Mouse (Mus musculus) kidney, embryonic 16.5 days (tissue): Measurements from ENCODE around the gene Mical1. TPM values are rescaled to one million over a fixed set of nuclear protein-coding genes. Genes with fewer than 3 reads are reported as not detected.

Experiments used
- ATAC-seq: fragments of 200-750 bp; cut with Nextera tagmentation; 2 replicates; pipeline ENCODE4 v1.8.0; 2017; ENCODE audit warnings: moderate TSS enrichment; ENCODE audit not compliant: low FRiP score, low TSS enrichment
- H3K27ac ChIP-seq: fragments of 300-500 bp; sonication (generic); 2 replicates; pipeline ENCODE4 v1.5.1; 2014; ENCODE audit warnings: low read length
- H3K27me3 ChIP-seq: fragments of 300-500 bp; sonication (generic); 2 replicates; pipeline ENCODE4 v1.6.1; 2014; ENCODE audit warnings: low read length, control low read depth, mixed read lengths; ENCODE audit not compliant: insufficient read depth
- H3K36me3 ChIP-seq: fragments of 300-500 bp; sonication (generic); 2 replicates; pipeline ENCODE4 v1.6.1; 2014; ENCODE audit warnings: low read length, control low read depth, mixed read lengths; ENCODE audit not compliant: insufficient read depth
- H3K4me1 ChIP-seq: fragments of 300-500 bp; sonication (generic); 2 replicates; pipeline ENCODE4 v1.6.1; 2014; ENCODE audit warnings: low read length, control low read depth, mixed read lengths; ENCODE audit not compliant: insufficient read depth
- H3K4me2 ChIP-seq: fragments of 300-500 bp; sonication (generic); replicated peaks from 2 replicates; pipeline ENCODE4 v1.6.1; 2014; ENCODE audit warnings: low read depth, low read length
- H3K4me3 ChIP-seq: fragments of 300-500 bp; sonication (generic); 2 replicates; pipeline ENCODE4 v1.5.1; 2014; ENCODE audit warnings: mild to moderate bottlenecking, low read length
- H3K9ac ChIP-seq: fragments of 300-500 bp; sonication (generic); replicated peaks from 2 replicates; pipeline ENCODE4 v1.6.1; 2014; ENCODE audit warnings: low read length
- H3K9me3 ChIP-seq: fragments of 300-500 bp; sonication (generic); 2 replicates; pipeline ENCODE4 v1.6.1; 2016; ENCODE audit warnings: low read length, control low read depth
- WGBS: fragments of 180-500 bp; shearing (Covaris S2); extraction: QIAGEN DNeasy Blood & Tissue Kit; methylation state at CpG from one replicate; pipeline ENCODE4 v1.1.7; 2014; 5-methylcytosine and 5-hydroxymethylcytosine counted together
- polyA plus RNA-seq: library from polyadenylated mRNA; unstranded; fragments of >200 nt; fragmentation: Nextera tagmentation; extraction: Ambion mirVana; gene quantifications from 2 replicates; pipeline ENCODE4 v1.2.1, GENCODE M21; 2015

Mical1 gene
- polyA plus RNA-seq, 1 experiment from 2014 or later, result 34.6 TPM

GRCm38 (mm10) chr10:41474981-41475391, 1.1 kb upstream of the Mical1 start:
- Histone ChIP-seq H3K4me1 (peaks cover 27% of the 10 kb centered on the region), H3K27me3 (no peaks in the 10 kb centered on the region), H3K36me3 (no peaks in the 10 kb centered on the region), H3K9ac (0 out of 2 replicates have a peak overlapping the region, but pooled peaks have one; percentile 25), H3K9me3 (no peaks in the 10 kb centered on the region), H3K27ac (peak overlapping the region; percentile 9; the same call in 1 of the 2 replicates), H3K4me3 (no peak overlapping the region), H3K4me2 (no peak overlapping the region)
- ATAC-seq, result no peak
- 75% methylated on average over 1 of the region's 1 CpGs for WGBS

GRCm38 (mm10) chr10:41477018-41477277, 834 bp downstream of the Mical1 start:
- Histone ChIP-seq H3K4me2 (peak overlapping the region; percentile 98), H3K27ac (peak overlapping the region; percentile 86), H3K9ac (peak overlapping the region; percentile 77), H3K9me3 (no peaks in the 10 kb centered on the region), H3K27me3 (no peaks in the 10 kb centered on the region), H3K36me3 (peaks cover 8% of the 10 kb centered on the region; the same call in 1 of the 2 replicates), H3K4me3 (peak overlapping the region; percentile 75), H3K4me1 (peaks cover 27% of the 10 kb centered on the region)
- peak; percentile 10; the same call in 1 of the 2 replicates for ATAC-seq
- 0% methylated on average over 9 of the region's 9 CpGs for WGBS

DNA sequence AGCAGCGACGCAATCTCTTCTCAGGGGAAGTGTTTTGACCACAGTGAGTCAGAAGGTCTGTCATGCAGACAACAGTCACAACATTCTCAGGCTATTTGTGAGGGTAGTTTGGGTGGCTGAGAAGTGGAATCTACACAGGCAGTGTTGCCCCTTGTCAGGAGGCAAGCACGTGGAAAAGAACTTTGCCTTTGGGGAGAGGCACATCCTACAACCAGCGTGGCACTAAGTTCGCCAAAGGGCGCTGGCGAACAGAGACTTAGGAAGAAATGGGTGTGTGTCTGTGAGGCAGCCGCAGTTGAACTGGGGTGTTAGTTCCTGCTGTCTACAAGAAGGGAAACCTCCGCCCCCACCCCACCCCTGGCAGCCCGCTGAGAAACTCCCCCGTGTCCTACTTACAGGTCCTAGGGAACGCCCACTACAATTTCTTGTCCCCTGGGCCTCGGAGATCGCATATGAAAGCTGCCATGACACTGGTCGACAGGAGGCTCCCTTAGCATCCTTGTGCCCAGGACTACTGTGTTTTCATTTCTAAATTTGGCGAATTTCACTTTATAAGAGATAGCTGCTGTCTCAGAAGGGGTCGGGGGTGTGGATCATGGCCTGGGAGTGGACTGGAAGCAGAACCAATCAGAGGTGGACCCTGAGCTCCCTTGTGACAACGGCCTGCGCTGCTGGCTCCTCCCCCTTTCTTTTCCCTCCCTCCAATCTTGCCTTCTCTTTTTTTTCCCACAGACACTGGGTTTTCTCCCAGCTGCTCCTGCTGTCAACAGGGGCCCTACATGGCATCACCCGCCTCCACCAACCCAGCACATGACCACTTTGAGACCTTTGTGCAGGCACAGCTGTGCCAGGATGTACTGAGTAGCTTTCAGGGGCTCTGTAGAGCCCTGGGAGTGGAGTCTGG, 1.4 kb downstream of the Mical1 start:
- 6% methylated on average over 20 of the region's 20 CpGs for WGBS
- ATAC-seq, result peak; percentile 78
- H3K9me3 ChIP-seq, result no peaks in the 10 kb centered on the region

GRCm38 (mm10) chr10:41479961-41480360, 3.8 kb downstream of the Mical1 start:
- ATAC-seq, result no peak
- Histone ChIP-seq H3K27ac (no peak overlapping the region), H3K27me3 (no peaks in the 10 kb centered on the region), H3K9me3 (no peaks in the 10 kb centered on the region), H3K4me1 (peaks cover 27% of the 10 kb centered on the region), H3K36me3 (peaks cover 36% of the 10 kb centered on the region), H3K4me3 (no peak overlapping the region), H3K4me2 (no peak overlapping the region), H3K9ac (no peak overlapping the region)
- WGBS, result 89% methylated on average over 3 of the region's 3 CpGs

More for the DNA sequence above, 1.4 kb downstream of the Mical1 start:
- peak overlapping the region; percentile 98 for H3K4me2 ChIP-seq
- peaks cover 27% of the 10 kb centered on the region for H3K4me1 ChIP-seq
- H3K4me3 ChIP-seq, result peak overlapping the region; percentile 75
- H3K9ac ChIP-seq, result peak overlapping the region; percentile 77
- peaks cover 14% of the 10 kb centered on the region; the same call in 1 of the 2 replicates for H3K36me3 ChIP-seq
- H3K27ac ChIP-seq, result peak overlapping the region; percentile 86
- no peaks in the 10 kb centered on the region for H3K27me3 ChIP-seq

DNA sequence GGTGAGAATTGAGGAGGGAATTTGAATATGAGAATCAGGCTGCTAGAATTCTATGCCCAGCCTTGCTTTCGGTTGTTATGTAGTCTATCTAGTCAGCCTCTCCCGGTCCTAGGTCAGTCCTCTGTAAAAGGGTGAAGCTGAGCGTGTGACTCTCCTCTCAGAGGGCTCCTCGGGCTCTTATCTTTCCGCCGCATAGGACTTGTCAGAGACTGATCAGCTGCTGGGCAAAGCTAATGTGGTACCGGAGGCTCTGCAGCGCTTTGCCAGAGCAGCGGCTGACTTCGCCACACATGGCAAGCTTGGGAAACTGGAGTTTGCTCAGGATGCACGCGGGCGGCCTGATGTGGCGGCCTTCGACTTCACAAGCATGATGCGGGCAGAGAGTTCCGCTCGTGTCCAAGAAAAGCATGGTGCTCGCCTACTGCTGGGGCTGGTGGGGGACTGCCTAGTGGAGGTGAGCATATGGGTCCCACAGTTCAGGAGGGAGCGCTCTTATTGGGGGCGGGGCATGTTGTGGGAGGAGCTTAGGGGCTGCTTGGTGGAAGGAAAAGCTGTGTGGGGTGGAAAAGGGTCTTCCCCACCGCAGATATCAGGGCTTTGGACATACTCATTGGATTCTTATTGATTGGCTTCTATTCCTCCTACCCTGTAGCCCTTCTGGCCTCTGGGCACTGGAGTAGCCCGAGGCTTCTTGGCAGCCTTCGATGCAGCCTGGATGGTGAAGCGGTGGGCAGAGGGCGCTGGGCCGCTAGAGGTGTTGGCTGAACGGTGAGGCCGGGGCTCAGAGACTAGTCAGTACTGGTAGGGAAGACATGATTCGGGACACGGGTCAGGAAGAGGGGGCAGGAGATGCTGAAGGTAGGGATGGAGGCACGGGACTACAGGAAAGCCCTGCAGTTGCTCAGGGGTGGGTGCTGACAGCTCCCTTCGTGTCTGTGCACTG, 5.1 kb downstream of the Mical1 start:
- Histone ChIP-seq H3K27ac (no peak overlapping the region), H3K4me1 (peaks cover 16% of the 10 kb centered on the region), H3K9me3 (no peaks in the 10 kb centered on the region), H3K27me3 (no peaks in the 10 kb centered on the region), H3K4me2 (no peak overlapping the region), H3K9ac (no peak overlapping the region), H3K4me3 (no peak overlapping the region), H3K36me3 (peaks cover 49% of the 10 kb centered on the region)
- 72% methylated on average over 33 of the region's 33 CpGs for WGBS
- no peak for ATAC-seq

GRCm38 (mm10) chr10:41482446-41482845, 6.3 kb downstream of the Mical1 start:
- ATAC-seq, result no peak

GRCm38 (mm10) chr10:41485778-41486177, 9.7 kb downstream of the Mical1 start:
- ATAC-seq, result no peak
- Histone ChIP-seq H3K4me2 (no peak overlapping the region), H3K27ac (no peak overlapping the region), H3K9me3 (no peaks in the 10 kb centered on the region), H3K36me3 (peaks cover 63% of the 10 kb centered on the region), H3K9ac (no peak overlapping the region), H3K4me1 (peaks cover 15% of the 10 kb centered on the region), H3K4me3 (no peak overlapping the region), H3K27me3 (no peaks in the 10 kb centered on the region)
- WGBS, result 74% methylated on average over 16 of the region's 16 CpGs

More at GRCm38 (mm10) chr10:41482446-41482845, 6.3 kb downstream of the Mical1 start:
- H3K9ac ChIP-seq, result no peak overlapping the region
- no peaks in the 10 kb centered on the region for H3K9me3 ChIP-seq
- peaks cover 57% of the 10 kb centered on the region for H3K36me3 ChIP-seq
- whole genome bisulfite sequencing, result 85% methylated on average over 7 of the region's 7 CpGs
- no peak overlapping the region for H3K27ac ChIP-seq
- H3K4me2 ChIP-seq, result no peak overlapping the region
- H3K27me3 ChIP-seq, result no peaks in the 10 kb centered on the region
- H3K4me3 ChIP-seq, result no peak overlapping the region
- H3K4me1 ChIP-seq, result peaks cover 5% of the 10 kb centered on the region

DNA sequence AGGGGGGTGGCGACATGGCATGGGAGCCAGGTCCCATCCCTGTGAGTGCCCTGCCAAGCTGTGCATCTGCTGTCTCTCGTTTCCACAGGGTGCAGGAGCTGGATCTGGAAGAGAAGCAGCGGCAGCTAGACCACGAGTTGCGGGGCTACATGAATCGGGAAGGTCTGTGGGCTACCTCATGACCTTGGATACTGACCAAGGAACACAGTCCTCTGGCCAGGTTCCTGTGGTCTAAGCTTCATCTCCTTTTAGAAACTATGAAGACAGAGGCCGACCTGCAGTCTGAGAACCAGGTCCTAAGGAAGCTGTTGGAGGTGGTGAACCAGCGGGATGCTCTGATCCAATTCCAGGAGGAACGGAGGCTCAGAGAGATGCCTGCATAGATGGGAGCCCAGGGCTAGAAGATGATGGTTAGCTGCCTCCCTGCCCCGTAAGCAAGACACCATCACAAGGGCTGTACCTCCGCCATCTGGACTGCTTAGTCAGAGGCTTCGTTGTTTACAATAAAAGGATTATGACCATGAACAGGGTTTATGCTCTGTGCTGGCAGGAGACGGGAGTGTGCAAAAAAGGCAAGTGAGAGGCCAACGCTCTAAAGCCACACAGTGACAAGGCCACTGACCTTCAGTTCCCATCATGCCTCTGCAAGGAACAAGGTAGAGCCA, 10.5 kb downstream of the Mical1 start:
- ATAC-seq, result no peak
- Histone ChIP-seq H3K9ac (no peak overlapping the region), H3K4me3 (no peak overlapping the region), H3K27ac (no peak overlapping the region), H3K36me3 (peaks cover 58% of the 10 kb centered on the region), H3K9me3 (no peaks in the 10 kb centered on the region), H3K27me3 (no peaks in the 10 kb centered on the region), H3K4me1 (peaks cover 15% of the 10 kb centered on the region), H3K4me2 (no peak overlapping the region)
- WGBS, result 86% methylated on average over 14 of the region's 14 CpGs

DNA sequence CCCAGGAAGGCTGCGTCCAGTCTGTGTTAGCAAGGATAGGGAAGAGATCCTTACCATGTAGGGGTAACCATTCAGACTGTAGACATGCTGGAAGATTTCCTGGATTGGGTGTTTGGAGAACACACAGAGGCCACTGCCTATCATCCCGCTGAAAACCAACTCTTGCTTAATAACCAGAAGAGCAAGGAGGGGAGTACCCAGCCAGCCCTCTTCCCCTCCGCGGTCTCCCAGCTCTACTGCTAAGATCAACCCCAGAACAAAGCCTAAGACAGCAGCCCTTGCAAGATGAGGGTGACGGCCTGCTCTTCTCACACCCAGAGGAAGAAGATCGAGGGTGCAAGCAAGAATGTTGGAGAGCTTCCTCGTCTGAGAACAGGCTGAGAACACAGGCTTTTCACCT, 12.8 kb downstream of the Mical1 start:
- 30% methylated on average over 7 of the region's 7 CpGs for WGBS

More for the DNA sequence above, 12.8 kb downstream of the Mical1 start:
- no peak for ATAC-seq
- peak overlapping the region; percentile 69 for H3K9ac ChIP-seq
- peak overlapping the region; percentile 97 for H3K4me2 ChIP-seq
- no peak overlapping the region for H3K27ac ChIP-seq
- H3K36me3 ChIP-seq, result peaks cover 36% of the 10 kb centered on the region
- H3K9me3 ChIP-seq, result no peaks in the 10 kb centered on the region
- H3K27me3 ChIP-seq, result no peaks in the 10 kb centered on the region
- peak overlapping the region; percentile 56 for H3K4me3 ChIP-seq
- H3K4me1 ChIP-seq, result peaks cover 15% of the 10 kb centered on the region
